Mouse (Mus musculus) cerebellum, adult 18-20 months (tissue): Measurements from ENCODE around the gene Dock7.
"Not testable (repeated sequence)": the region's sequence is repeated elsewhere in the genome, so short reads cannot be mapped to it uniquely, and the experiment has no call there.

Experiments
- DNase-seq, 2 experiments: peaks; one replicate each; pipeline ENCODE4 v3.0.0; 2021

Gene Dock7

GRCm38 (mm10) chr4:98993491-98993890 is 127.2 kb downstream of the Dock7 start:
- no peak for DNase-seq

DNA sequence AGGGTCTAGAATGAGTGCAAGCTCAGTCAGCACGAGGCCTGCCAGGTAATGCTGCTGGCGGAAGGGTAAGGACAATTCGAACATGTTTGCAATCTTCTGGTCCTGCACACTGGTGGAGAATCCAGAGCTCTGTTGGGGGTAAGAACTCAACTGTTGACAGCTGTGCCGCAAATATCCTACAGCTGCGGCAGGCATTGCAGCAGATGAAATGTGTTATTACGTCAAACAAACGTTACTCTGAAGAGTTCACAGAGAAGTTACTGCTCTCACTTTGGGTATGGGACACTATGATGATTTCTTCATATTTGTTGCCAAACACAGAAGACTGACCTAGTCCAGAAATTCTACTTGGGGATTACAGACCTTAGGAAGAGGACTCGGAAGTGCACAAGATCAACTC is 136.0 kb downstream of the Dock7 start:
- no peak for DNase-seq

DNA sequence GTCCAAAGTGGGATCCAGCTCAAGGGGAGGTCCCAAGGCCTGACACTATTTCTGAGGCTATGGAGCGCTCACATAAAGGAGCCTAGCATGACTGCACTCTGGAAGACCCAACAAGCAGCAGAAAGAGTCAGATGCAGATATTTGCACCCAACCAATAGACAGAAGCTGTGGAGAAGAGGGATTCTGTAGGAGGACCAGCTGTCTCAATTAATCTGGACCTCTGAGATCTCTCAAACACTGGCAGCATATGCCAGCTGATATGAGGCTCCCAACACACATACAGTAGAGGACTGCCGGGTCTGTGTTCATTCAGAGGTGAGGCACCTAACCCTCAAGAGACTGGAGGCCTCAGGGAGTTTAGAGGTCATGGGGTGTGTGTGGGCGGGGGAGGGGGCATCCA is 140.7 kb downstream of the Dock7 start:
- DNase-seq, result not testable (repeated sequence)

DNA sequence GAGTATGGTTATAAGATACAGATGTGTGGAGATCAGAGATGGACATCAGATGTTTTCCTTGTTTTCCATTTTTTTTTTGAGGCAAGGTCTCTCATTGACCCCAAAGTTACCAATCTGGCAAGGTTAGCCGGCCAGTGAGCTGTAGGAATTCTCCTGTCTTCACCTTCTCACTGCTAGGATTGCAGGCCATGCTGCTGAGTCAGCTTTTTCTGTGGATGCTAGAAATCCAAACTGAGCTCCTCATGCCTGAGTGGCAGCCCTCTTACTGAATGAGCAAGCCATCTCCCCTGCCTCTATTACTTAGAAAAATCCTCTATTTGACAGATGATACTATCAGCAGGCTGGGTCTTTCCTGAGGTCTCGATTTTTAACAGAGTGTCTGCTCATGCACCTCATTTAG is 142.0 kb downstream of the Dock7 start:
- DNase-seq, result no peak

- DNase-seq, result not testable (repeated sequence)
Measured at GRCm38 (mm10) chr4:98978288-98978687, 142.4 kb downstream of the Dock7 start.

DNA sequence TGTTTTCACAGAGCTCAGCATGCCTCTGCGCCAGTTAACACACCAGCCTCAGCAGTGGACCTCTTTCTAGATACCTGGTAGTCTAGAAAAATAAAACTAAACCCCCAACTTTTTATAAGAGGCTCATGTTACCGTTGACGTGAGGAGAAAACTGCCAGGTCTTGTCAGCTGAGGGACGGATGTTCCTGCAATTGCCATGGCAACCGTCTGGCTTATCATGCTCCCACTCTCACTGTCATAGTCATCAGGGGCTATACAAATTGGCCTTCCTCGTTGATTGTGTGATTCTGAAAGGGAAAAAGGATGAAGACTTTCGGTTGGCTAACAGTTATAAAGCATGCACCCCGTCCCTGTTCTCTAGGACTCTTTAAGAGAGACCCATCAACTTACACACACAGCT is 145.0 kb downstream of the Dock7 start:
- no peak for DNase-seq

DNA sequence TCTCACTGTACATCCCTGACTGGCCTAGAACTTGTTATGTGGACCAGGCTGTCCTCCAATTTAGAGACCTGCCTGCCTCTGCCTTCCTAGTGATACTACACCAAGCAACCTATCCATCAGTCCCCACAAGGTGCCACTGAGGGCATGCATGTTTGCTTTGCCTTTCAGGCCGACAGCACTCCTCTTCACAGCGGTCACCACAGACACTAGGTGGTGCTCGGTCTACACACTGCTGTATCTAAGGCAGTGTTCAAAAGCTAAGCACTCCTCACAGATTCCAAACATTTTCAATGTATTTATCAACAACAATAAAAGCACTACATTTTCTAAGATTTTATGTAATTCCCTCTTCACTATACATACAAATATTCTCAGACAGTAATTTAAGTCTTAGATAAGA is 150.8 kb downstream of the Dock7 start:
- no peak for DNase-seq

DNA sequence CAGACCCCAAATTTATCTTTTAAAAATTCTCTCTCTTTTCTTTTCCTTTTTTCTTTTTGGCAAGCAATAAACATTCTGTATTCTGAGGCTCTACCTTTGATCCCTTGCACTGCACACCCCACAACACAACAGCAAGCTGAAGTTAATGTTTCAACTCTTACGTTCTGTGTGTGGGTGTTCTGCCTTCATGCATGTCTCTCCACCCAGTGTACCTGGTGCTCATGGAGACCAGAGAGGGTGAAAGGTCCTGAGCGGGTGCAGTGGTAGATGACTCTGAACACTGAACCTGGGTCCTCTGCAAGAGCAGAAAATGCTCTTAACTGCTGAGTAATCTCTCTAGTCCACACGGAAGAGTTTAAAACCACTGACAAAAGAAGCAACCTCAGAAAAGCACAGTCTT is 160.5 kb downstream of the Dock7 start:
- DNase-seq, result no peak

DNA sequence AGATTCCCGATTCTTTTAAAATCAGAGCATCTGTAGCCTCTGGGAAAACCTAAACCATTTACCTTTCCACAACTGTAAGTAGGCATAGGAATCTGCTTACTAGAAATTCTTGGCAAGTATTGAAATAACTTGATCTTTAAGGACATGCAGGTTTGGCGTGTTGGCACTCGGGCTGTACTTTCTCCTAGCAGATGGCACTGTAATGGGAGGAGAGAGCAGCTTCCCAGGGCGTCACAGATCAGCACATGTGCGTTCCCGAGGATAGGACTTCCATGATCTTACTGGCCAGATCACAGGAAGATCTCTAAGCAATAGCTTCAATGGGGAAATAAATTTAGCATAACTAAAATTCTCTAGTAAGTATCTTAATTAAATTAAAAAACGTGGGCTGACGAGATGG is 164.7 kb downstream of the Dock7 start:
- DNase-seq, result peak; percentile 11 to 28

- no peak for DNase-seq
Measured at GRCm38 (mm10) chr4:98950563-98950962, 170.2 kb downstream of the Dock7 start.

- DNase-seq, result not testable (repeated sequence)
Measured at GRCm38 (mm10) chr4:98938210-98938609, 182.5 kb downstream of the Dock7 start.

- DNase-seq, result no peak
Measured at GRCm38 (mm10) chr4:98936036-98936435, 184.7 kb downstream of the Dock7 start.

- DNase-seq, result no peak
Measured at GRCm38 (mm10) chr4:98925250-98925781, 195.4 kb downstream of the Dock7 start.

- no peak for DNase-seq
Measured at GRCm38 (mm10) chr4:98924906-98925178, 195.9 kb downstream of the Dock7 start.

DNA sequence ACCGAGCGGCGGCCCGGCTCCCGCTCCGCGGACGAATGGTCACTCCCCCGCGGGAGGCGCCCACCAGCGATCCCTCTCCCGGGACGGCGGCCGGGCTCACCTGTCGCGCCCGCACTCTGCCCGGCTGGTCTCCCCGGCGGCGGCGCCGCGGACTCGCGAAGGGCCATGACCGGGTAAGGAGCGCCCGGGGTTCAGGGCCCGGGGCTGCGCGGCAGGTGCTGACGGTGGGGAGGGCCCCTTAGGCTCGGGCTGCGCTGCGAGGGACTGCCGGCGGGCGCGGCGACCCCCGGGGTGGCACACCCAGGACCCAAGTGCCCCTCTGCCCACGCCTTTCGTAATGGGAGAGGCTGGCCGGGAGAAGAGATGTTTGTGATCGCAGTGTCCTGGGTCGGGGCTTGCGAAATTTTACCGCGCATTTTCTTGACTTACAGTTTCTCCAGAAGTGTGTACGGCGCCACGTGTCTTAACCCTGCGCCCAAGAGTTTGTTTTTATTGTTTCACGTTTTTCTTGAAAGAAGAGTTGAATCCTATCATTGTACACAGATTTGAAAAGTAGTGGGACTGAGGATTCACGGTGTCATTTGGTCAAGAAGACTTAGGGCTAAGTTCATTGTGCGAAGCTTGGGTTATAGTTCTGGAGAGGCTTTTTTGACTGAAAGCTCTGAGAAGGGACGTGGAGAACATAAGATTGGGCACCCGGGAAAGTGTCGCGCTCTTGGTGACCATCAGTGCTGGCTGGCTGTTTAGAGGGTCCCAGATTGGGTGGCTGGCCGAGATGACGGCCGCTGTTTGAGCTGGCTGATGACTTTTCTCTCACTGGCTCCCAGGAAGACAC is 196.4 kb downstream of the Dock7 start:
- peak; percentile 15 to 21 for DNase-seq

GRCm38 (mm10) chr4:98923568-98924070 is 197.1 kb downstream of the Dock7 start, which contains the start of gene Usp1:
Usp1 (plus strand) TSS chr4:98923810.
- peak in 1 of 2 experiments; percentile 88 for DNase-seq

GRCm38 (mm10) chr4:98922643-98923567 is 197.8 kb downstream of the Dock7 start:
- peak; percentile 94 to 97 for DNase-seq

DNA sequence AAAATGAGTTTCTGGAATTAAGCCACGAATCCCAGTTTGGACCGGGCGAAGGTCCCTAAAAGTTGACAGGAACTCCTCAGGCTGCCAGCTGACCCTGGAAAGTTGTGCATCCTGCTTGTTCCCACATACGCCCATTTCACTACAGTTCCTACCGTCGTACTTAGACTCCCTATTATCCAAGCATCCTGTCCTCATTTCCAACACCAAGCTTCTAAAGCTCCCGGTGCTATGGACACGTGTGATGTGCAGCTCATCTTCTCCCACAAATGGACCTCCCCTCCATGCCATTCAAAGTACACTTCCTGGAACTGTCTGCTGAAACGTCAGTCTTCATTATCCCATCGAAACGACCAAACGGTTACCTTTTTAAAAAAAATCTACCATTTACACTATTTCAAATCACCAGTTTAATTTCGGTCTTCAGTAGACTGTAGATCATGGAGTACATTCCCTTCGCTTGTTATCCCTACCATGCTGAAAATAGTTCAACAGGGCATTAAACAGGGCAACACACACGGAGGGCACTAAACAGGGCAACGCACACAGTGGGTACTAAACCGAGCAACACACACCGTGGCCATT is 198.6 kb downstream of the Dock7 start:
- peak; percentile 8 to 29 for DNase-seq

- DNase-seq, result no peak
Measured at GRCm38 (mm10) chr4:98920896-98921295, 199.8 kb downstream of the Dock7 start.

DNA sequence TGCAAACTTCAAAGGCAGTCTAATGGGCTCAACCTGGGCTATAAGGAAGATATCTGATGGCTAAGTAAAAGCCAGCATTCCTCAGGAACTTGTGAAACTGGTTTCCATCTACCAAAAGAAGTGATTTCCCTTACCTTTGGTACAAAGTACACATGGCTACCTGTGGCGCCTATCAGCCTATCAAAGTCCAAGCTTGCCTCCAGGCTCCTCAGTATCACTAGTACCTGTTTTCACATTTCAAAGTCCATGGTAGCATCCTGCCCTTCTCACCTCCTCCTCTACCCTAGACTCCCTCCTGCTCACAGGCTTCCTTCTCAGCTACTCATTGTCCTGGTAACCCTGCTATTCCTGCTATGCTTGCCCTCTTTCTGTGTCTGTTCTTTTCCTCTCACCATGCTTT is 202.5 kb downstream of the Dock7 start:
- no peak for DNase-seq

- no peak for DNase-seq
Measured at GRCm38 (mm10) chr4:98917724-98918123, 203.0 kb downstream of the Dock7 start.

- no peak for DNase-seq
Measured at GRCm38 (mm10) chr4:98910246-98910645, 210.5 kb downstream of the Dock7 start.

DNA sequence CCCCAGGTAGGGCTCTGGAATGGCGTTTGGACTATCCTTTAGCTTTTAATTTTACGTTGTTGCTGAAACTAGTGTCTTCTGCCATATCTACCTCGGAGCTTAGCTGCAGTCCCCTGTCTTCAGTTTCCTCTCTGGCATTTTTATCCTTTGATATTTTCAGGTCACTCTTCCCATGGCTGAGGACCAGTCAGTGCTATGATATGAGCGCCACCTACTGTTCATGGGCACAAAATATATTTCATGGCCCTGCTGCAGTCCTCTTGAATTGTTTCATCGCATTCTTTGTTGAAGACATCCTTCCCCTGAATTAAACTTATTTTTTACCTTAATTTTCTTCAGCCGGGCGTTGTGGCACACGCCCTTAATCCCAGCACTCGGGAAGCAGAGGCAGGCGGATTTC is 233.6 kb downstream of the Dock7 start:
- DNase-seq, result peak; percentile 62 to 63
